Mouse (Mus musculus) intestine, embryonic 15.5 days (tissue): Measurements from ENCODE around the gene Rpl10. TPM values are rescaled to one million over a fixed set of nuclear protein-coding genes. Genes with fewer than 3 reads are reported as not detected.

Source experiments
- ATAC-seq: fragments of 200-750 bp; cut with Nextera tagmentation; 2 replicates; pipeline ENCODE4 v1.8.0; 2017; ENCODE audit warnings: moderate TSS enrichment, moderate library complexity
- H3K27ac ChIP-seq: fragments of 300-500 bp; sonication (generic); 2 replicates; pipeline ENCODE4 v1.5.1; 2015; ENCODE audit warnings: mild to moderate bottlenecking, inconsistent platforms
- H3K27me3 ChIP-seq: fragments of 300-500 bp; sonication (generic); replicated peaks from 2 replicates; pipeline ENCODE4 v1.6.1; 2015; ENCODE audit warnings: inconsistent platforms
- H3K36me3 ChIP-seq: fragments of 300-500 bp; sonication (generic); 2 replicates; pipeline ENCODE4 v1.6.1; 2015; ENCODE audit warnings: inconsistent platforms
- H3K4me1 ChIP-seq: fragments of 300-500 bp; sonication (generic); replicated peaks from 2 replicates; pipeline ENCODE4 v1.6.1; 2015; ENCODE audit warnings: inconsistent platforms
- H3K4me2 ChIP-seq: fragments of 300-500 bp; sonication (generic); replicated peaks from 2 replicates; pipeline ENCODE4 v1.6.1; 2015; ENCODE audit warnings: mild to moderate bottlenecking, inconsistent platforms
- H3K4me3 ChIP-seq: fragments of 300-500 bp; sonication (generic); replicated peaks from 2 replicates; pipeline ENCODE4 v1.5.1; 2015; ENCODE audit warnings: inconsistent platforms
- H3K9ac ChIP-seq: fragments of 300-500 bp; sonication (generic); 2 replicates; pipeline ENCODE4 v1.6.1; 2015; ENCODE audit warnings: inconsistent platforms
- H3K9me3 ChIP-seq: fragments of 300-500 bp; sonication (generic); 2 replicates; pipeline ENCODE4 v1.6.1; 2016; ENCODE audit warnings: inconsistent platforms
- WGBS: fragments of 180-500 bp; shearing (Covaris S2); methylation state at CpG from one replicate; pipeline ENCODE4 v1.1.7; 2015; 5-methylcytosine and 5-hydroxymethylcytosine counted together
- polyA plus RNA-seq: library from polyadenylated mRNA; unstranded; fragments of >200 nt; fragmentation: Nextera tagmentation; extraction: Ambion mirVana; gene quantifications from 2 replicates; pipeline ENCODE4 v1.2.1, GENCODE M21; 2015

Rpl10 gene
- polyA plus RNA-seq, 1 experiment from 2014 or later = 818 TPM

- peak within 1 kb of the TSS; percentile 51 for H3K9ac ChIP-seq
- peak within 1 kb of the TSS; percentile 72 for H3K27ac ChIP-seq
- no peaks in the 10 kb centered on the region for H3K36me3 ChIP-seq
- H3K4me2 ChIP-seq = peak within 1 kb of the TSS; percentile 65
- no peaks in the 10 kb centered on the region for H3K9me3 ChIP-seq
- 0 out of 2 replicates have a peak, but pooled peaks have one; percentile 2 for ATAC-seq
- 23% methylated on average over 38 of the region's 38 CpGs for WGBS
- H3K4me3 ChIP-seq = peak within 1 kb of the TSS; percentile 36
- H3K27me3 ChIP-seq = no peaks in the 10 kb centered on the region
- H3K4me1 ChIP-seq = no peaks in the 10 kb centered on the region
Measured at GRCm38 (mm10) chrX:74249615-74250014, 21.0 kb upstream of the Rpl10 start, which contains the start of gene Flna. Gene Flna (minus strand): TSS chrX:74249820.

- peak within 1 kb of the TSS; percentile 49 for H3K4me3 ChIP-seq
- 33% methylated on average over 39 of the region's 39 CpGs for WGBS
- peak; percentile 97 for ATAC-seq
- H3K4me1 ChIP-seq = no peaks in the 10 kb centered on the region
- no peaks in the 10 kb centered on the region for H3K9me3 ChIP-seq
- peak within 1 kb of the TSS; percentile 61 for H3K4me2 ChIP-seq
- H3K27ac ChIP-seq = peak within 1 kb of the TSS; percentile 89
- H3K9ac ChIP-seq = peak within 1 kb of the TSS; percentile 56
- no peaks in the 10 kb centered on the region for H3K36me3 ChIP-seq
- no peaks in the 10 kb centered on the region for H3K27me3 ChIP-seq
Measured at GRCm38 (mm10) chrX:74254153-74254887, 16.3 kb upstream of the Rpl10 start, which contains the start of gene Emd. Gene Emd (plus strand): TSS chrX:74254687.

GRCm38 (mm10) chrX:74254888-74255565 lies 15.6 kb upstream of the Rpl10 start:
- no peaks in the 10 kb centered on the region for H3K4me1 ChIP-seq
- no peaks in the 10 kb centered on the region for H3K9me3 ChIP-seq
- H3K27ac ChIP-seq = peak overlapping the region; percentile 89
- H3K27me3 ChIP-seq = no peaks in the 10 kb centered on the region
- H3K4me3 ChIP-seq = peak overlapping the region; percentile 49
- 23% methylated on average over 31 of the region's 31 CpGs for WGBS
- peak overlapping the region; percentile 56 for H3K9ac ChIP-seq
- peak; percentile 68 for ATAC-seq
- H3K4me2 ChIP-seq = peak overlapping the region; percentile 61
- no peaks in the 10 kb centered on the region for H3K36me3 ChIP-seq

- ATAC-seq = no peak
- H3K9ac ChIP-seq = no peak overlapping the region
- no peaks in the 10 kb centered on the region for H3K27me3 ChIP-seq
- no peak overlapping the region for H3K27ac ChIP-seq
- no peak overlapping the region for H3K4me3 ChIP-seq
- 99% methylated on average over 3 of the region's 3 CpGs for WGBS
- no peaks in the 10 kb centered on the region for H3K36me3 ChIP-seq
- H3K4me2 ChIP-seq = no peak overlapping the region
- no peaks in the 10 kb centered on the region for H3K4me1 ChIP-seq
- H3K9me3 ChIP-seq = no peaks in the 10 kb centered on the region
Measured at GRCm38 (mm10) chrX:74257746-74258145, 12.9 kb upstream of the Rpl10 start.

GRCm38 (mm10) chrX:74269736-74270061 lies 913 bp upstream of the Rpl10 start:
- Histone ChIP-seq H3K9me3 (no peaks in the 10 kb centered on the region), H3K4me1 (no peaks in the 10 kb centered on the region), H3K27ac (peak overlapping the region; percentile 87), H3K4me2 (peak overlapping the region; percentile 48), H3K4me3 (peak overlapping the region; percentile 47), H3K9ac (peak overlapping the region; percentile 26), H3K27me3 (no peaks in the 10 kb centered on the region), H3K36me3 (no peaks in the 10 kb centered on the region)
- peak; percentile 62 for ATAC-seq
- 24% methylated on average over 3 of the region's 3 CpGs for WGBS

- H3K27me3 ChIP-seq = no peaks in the 10 kb centered on the region
- no peaks in the 10 kb centered on the region for H3K9me3 ChIP-seq
- peak overlapping the region; percentile 60 for H3K9ac ChIP-seq
- H3K36me3 ChIP-seq = no peaks in the 10 kb centered on the region
- H3K4me3 ChIP-seq = peak overlapping the region; percentile 47
- H3K27ac ChIP-seq = peak overlapping the region; percentile 77; the same call in 1 of the 2 replicates
- H3K4me2 ChIP-seq = peak overlapping the region; percentile 48
- H3K4me1 ChIP-seq = no peaks in the 10 kb centered on the region
- ATAC-seq = no peak
- WGBS = 18% methylated on average over 27 of the region's 27 CpGs
Measured at GRCm38 (mm10) chrX:74270902-74271551, 415 bp downstream of the Rpl10 start.

GRCm38 (mm10) chrX:74273422-74274322 lies 3.1 kb downstream of the Rpl10 start:
- ATAC-seq = no peak
- Histone ChIP-seq H3K4me2 (no peak overlapping the region), H3K27ac (no peak overlapping the region), H3K9ac (no peak overlapping the region), H3K36me3 (no peaks in the 10 kb centered on the region), H3K4me3 (no peak overlapping the region), H3K4me1 (no peaks in the 10 kb centered on the region), H3K27me3 (no peaks in the 10 kb centered on the region), H3K9me3 (no peaks in the 10 kb centered on the region)
- WGBS = 38% methylated on average over 10 of the region's 10 CpGs

- Histone ChIP-seq H3K4me2 (no peak overlapping the region), H3K27ac (no peak overlapping the region), H3K27me3 (no peaks in the 10 kb centered on the region), H3K4me3 (no peak overlapping the region), H3K9me3 (no peaks in the 10 kb centered on the region), H3K4me1 (no peaks in the 10 kb centered on the region), H3K9ac (no peak overlapping the region), H3K36me3 (no peaks in the 10 kb centered on the region)
- 71% methylated on average over 8 of the region's 8 CpGs for WGBS
- ATAC-seq = no peak
Measured at GRCm38 (mm10) chrX:74277916-74278315, 7.3 kb downstream of the Rpl10 start.

GRCm38 (mm10) chrX:74281041-74281731 lies 10.6 kb downstream of the Rpl10 start:
- no peaks in the 10 kb centered on the region for H3K36me3 ChIP-seq
- no peaks in the 10 kb centered on the region for H3K9me3 ChIP-seq
- H3K27me3 ChIP-seq = no peaks in the 10 kb centered on the region
- peak overlapping the region; percentile 54 for H3K4me3 ChIP-seq
- peak overlapping the region; percentile 86 for H3K27ac ChIP-seq
- ATAC-seq = no peak
- H3K4me2 ChIP-seq = peak overlapping the region; percentile 68
- 16% methylated on average over 14 of the region's 14 CpGs for WGBS
- peak overlapping the region; percentile 47 for H3K9ac ChIP-seq
- no peaks in the 10 kb centered on the region for H3K4me1 ChIP-seq

- Histone ChIP-seq H3K4me3 (peak within 1 kb of the TSS; percentile 54), H3K27ac (peak within 1 kb of the TSS; percentile 86), H3K36me3 (no peaks in the 10 kb centered on the region), H3K4me1 (no peaks in the 10 kb centered on the region), H3K9ac (peak within 1 kb of the TSS; percentile 59), H3K27me3 (no peaks in the 10 kb centered on the region), H3K4me2 (peak within 1 kb of the TSS; percentile 68), H3K9me3 (no peaks in the 10 kb centered on the region)
- ATAC-seq = peak; percentile 96
- WGBS = 20% methylated on average over 16 of the region's 16 CpGs
Measured at GRCm38 (mm10) chrX:74281732-74282394, 11.3 kb downstream of the Rpl10 start, which contains the start of the genes Taz and Dnase1l1. Gene Taz (plus strand): TSS chrX:74281912. Gene Dnase1l1 (minus strand): TSS chrX:74282337.
